Mouse (Mus musculus): ENCODE measurements around the gene Slc25a26. TPM values are rescaled to one million over a fixed set of nuclear protein-coding genes. Genes with fewer than 3 reads are reported as not detected.

The Slc25a26 gene
- polyA plus RNA-seq (2014; fragmentation: Illumina TruSeq; extraction: RNeasy Lipid Tissue Mini Kit (QIAGEN cat#74804); ENCODE audit: low read depth, low replicate concordance): 4.6 TPM

GRCm38 (mm10) chr6:94499897-94500623 lies at the start of gene Slc25a26:
Gene Slc25a26, plus strand, starts transcription at chr6:94500331.

Other genes starting within 250 kb of the Slc25a26 start
- gene Magi1, start 216.4 kb upstream of the Slc25a26 start, polyA plus RNA-seq (2014; fragmentation: Illumina TruSeq; extraction: RNeasy Lipid Tissue Mini Kit (QIAGEN cat#74804); ENCODE audit: low read depth, low replicate concordance): 24.3 TPM
- 22.6 TPM for gene Lrig1, start 199.8 kb downstream of the Slc25a26 start, polyA plus RNA-seq (2014; fragmentation: Illumina TruSeq; extraction: RNeasy Lipid Tissue Mini Kit (QIAGEN cat#74804); ENCODE audit: low read depth, low replicate concordance)